Mouse (Mus musculus) intestine, postnatal 0 days (tissue): ENCODE results near the gene Efna1. TPM values are rescaled to one million over a fixed set of nuclear protein-coding genes. Genes with fewer than 3 reads are reported as not detected.
A peak's percentile ranks its signal among the peaks of the same experiment; 100 is the strongest.

Experiments used
- ATAC-seq: fragments of 200-750 bp; cut with Nextera tagmentation; 2 replicates; pipeline ENCODE4 v1.8.0; 2017; ENCODE audit warnings: mild to moderate bottlenecking, moderate TSS enrichment, moderate library complexity
- H3K27ac ChIP-seq: fragments of 300-500 bp; sonication (generic); 2 replicates; pipeline ENCODE4 v1.5.1; 2014; ENCODE audit warnings: mild to moderate bottlenecking, low read depth, low read length, moderate library complexity
- H3K27me3 ChIP-seq: fragments of 300-500 bp; sonication (generic); replicated peaks from 2 replicates; pipeline ENCODE4 v1.6.1; 2014; ENCODE audit warnings: low read length, mixed read lengths; ENCODE audit not compliant: control insufficient read depth, insufficient read depth
- H3K36me3 ChIP-seq: fragments of 300-500 bp; sonication (generic); 2 replicates; pipeline ENCODE4 v1.6.1; 2014; ENCODE audit warnings: mild to moderate bottlenecking, moderate library complexity; ENCODE audit not compliant: control insufficient read depth, insufficient read depth
- H3K4me1 ChIP-seq: fragments of 300-500 bp; sonication (generic); replicated peaks from 2 replicates; pipeline ENCODE4 v1.6.1; 2014; ENCODE audit warnings: antibody characterized with exemption, low read length, mixed read lengths; ENCODE audit not compliant: control insufficient read depth, insufficient read depth
- H3K4me2 ChIP-seq: fragments of 300-500 bp; sonication (generic); replicated peaks from 2 replicates; pipeline ENCODE4 v1.6.1; 2014; ENCODE audit warnings: low read depth, mild to moderate bottlenecking, moderate library complexity
- H3K4me3 ChIP-seq: fragments of 300-500 bp; sonication (generic); 2 replicates; pipeline ENCODE4 v1.5.1; 2014; ENCODE audit warnings: low read depth, low read length
- H3K9ac ChIP-seq: fragments of 300-500 bp; sonication (generic); 2 replicates; pipeline ENCODE4 v1.6.1; 2014; ENCODE audit warnings: mild to moderate bottlenecking, low read depth, low read length
- H3K9me3 ChIP-seq: fragments of 300-500 bp; sonication (generic); 2 replicates; pipeline ENCODE4 v1.6.1; 2016; ENCODE audit warnings: mixed run types; ENCODE audit not compliant: control insufficient read depth
- CTCF ChIP-seq: sonication (generic); IDR thresholded peaks from 2 replicates; pipeline ENCODE4 v1.5.1; 2016; ENCODE audit warnings: low read depth, mild to moderate bottlenecking, control low read depth, antibody characterized with exemption, moderate library complexity
- WGBS: fragments of 180-500 bp; shearing (Covaris S2); extraction: QIAGEN DNeasy Blood & Tissue Kit; methylation state at CpG from one replicate; pipeline ENCODE4 v1.1.7; 2014; 5-methylcytosine and 5-hydroxymethylcytosine counted together
- polyA plus RNA-seq: library from polyadenylated mRNA; unstranded; fragments of >200 nt; fragmentation: Nextera tagmentation; extraction: Ambion mirVana; gene quantifications from 2 replicates; pipeline ENCODE4 v1.2.1, GENCODE M21; 2015

Efna1 gene
- polyA plus RNA-seq, 1 experiment from 2014 or later: 69.8 TPM

GRCm38 (mm10) chr3:89314340-89314739 is 33.4 kb upstream of the Efna1 start:
- Histone ChIP-seq H3K27me3 (peaks cover 14% of the 10 kb centered on the region), H3K4me2 (no peak overlapping the region), H3K4me3 (no peak overlapping the region), H3K4me1 (peaks cover 10% of the 10 kb centered on the region; the same call in 1 of the 2 replicates), H3K27ac (no peak overlapping the region), H3K36me3 (no peaks in the 10 kb centered on the region), H3K9ac (no peak overlapping the region), H3K9me3 (no peaks in the 10 kb centered on the region)
- WGBS: 54% methylated on average over 5 of the region's 5 CpGs
- TF ChIP-seq CTCF: no peak
- ATAC-seq: no peak

GRCm38 (mm10) chr3:89308089-89308488 is 27.1 kb upstream of the Efna1 start:
- H3K27ac ChIP-seq: no peak overlapping the region
- H3K36me3 ChIP-seq: no peaks in the 10 kb centered on the region
- peak; percentile 40; the same call in 1 of the 2 replicates for ATAC-seq
- no peaks in the 10 kb centered on the region; the same call in 1 of the 2 replicates for H3K4me1 ChIP-seq
- H3K27me3 ChIP-seq: no peaks in the 10 kb centered on the region
- no peak overlapping the region for H3K9ac ChIP-seq
- H3K4me2 ChIP-seq: no peak overlapping the region
- H3K4me3 ChIP-seq: no peak overlapping the region
- peak; percentile 95 for TF ChIP-seq CTCF
- no peaks in the 10 kb centered on the region for H3K9me3 ChIP-seq
- 5% methylated on average over 9 of the region's 9 CpGs for WGBS

GRCm38 (mm10) chr3:89305551-89306325 is 24.8 kb upstream of the Efna1 start:
- Histone ChIP-seq H3K27me3 (no peaks in the 10 kb centered on the region), H3K36me3 (no peaks in the 10 kb centered on the region), H3K4me3 (no peak overlapping the region), H3K4me2 (peak overlapping the region; percentile 31; the same call in 1 of the 2 replicates), H3K9ac (no peak overlapping the region), H3K4me1 (no peaks in the 10 kb centered on the region; the same call in 1 of the 2 replicates), H3K27ac (peak overlapping the region; percentile 86), H3K9me3 (no peaks in the 10 kb centered on the region)
- TF ChIP-seq CTCF: no peak
- ATAC-seq: peak; percentile 53
- WGBS: 43% methylated on average over 8 of the region's 8 CpGs

- ATAC-seq: peak; percentile 68
- Histone ChIP-seq H3K4me2 (peak overlapping the region; percentile 31; the same call in 1 of the 2 replicates), H3K9me3 (no peaks in the 10 kb centered on the region), H3K4me1 (no peaks in the 10 kb centered on the region; the same call in 1 of the 2 replicates), H3K36me3 (no peaks in the 10 kb centered on the region), H3K27me3 (no peaks in the 10 kb centered on the region), H3K4me3 (no peak overlapping the region), H3K9ac (no peak overlapping the region), H3K27ac (peak overlapping the region; percentile 86)
- TF ChIP-seq CTCF: no peak
- WGBS: 35% methylated on average over 4 of the region's 4 CpGs
Observed at GRCm38 (mm10) chr3:89305105-89305504, 24.2 kb upstream of the Efna1 start.

GRCm38 (mm10) chr3:89304440-89304839 is 23.5 kb upstream of the Efna1 start:
- Histone ChIP-seq H3K4me3 (no peak overlapping the region), H3K9me3 (no peaks in the 10 kb centered on the region), H3K27ac (peak overlapping the region; percentile 86), H3K4me2 (no peak overlapping the region), H3K9ac (no peak overlapping the region), H3K27me3 (no peaks in the 10 kb centered on the region), H3K36me3 (no peaks in the 10 kb centered on the region), H3K4me1 (peaks cover under 1% of the 10 kb centered on the region; the same call in 1 of the 2 replicates)
- 40% methylated on average over 6 of the region's 6 CpGs for WGBS
- no peak for ATAC-seq
- TF ChIP-seq CTCF: no peak

- Histone ChIP-seq H3K9me3 (no peaks in the 10 kb centered on the region), H3K9ac (no peak overlapping the region), H3K27me3 (no peaks in the 10 kb centered on the region), H3K4me1 (peaks cover 10% of the 10 kb centered on the region; the same call in 1 of the 2 replicates), H3K4me2 (no peak overlapping the region), H3K36me3 (no peaks in the 10 kb centered on the region), H3K27ac (peak overlapping the region; percentile 91), H3K4me3 (no peak overlapping the region)
- ATAC-seq: 0 out of 2 replicates have a peak, but pooled peaks have one; percentile 26
- peak; percentile 48 for TF ChIP-seq CTCF
- 62% methylated on average over 2 of the region's 2 CpGs for WGBS
Observed at GRCm38 (mm10) chr3:89300514-89300913, 19.6 kb upstream of the Efna1 start.
